Mouse (Mus musculus) E14TG2a.4 (cell line): ENCODE measurements around the gene Hdac1.

ENCODE experiments used
- H3K27me3 ChIP-seq: 2 replicates; pipeline ENCODE4 v1.6.1; 2014; ENCODE audit warnings: low read length, control low read depth; ENCODE audit not compliant: insufficient read depth
- H3K36me3 ChIP-seq: 2 replicates; pipeline ENCODE4 v1.6.1; 2014; ENCODE audit warnings: low read length, control low read depth; ENCODE audit not compliant: insufficient read depth
- H3K4me1 ChIP-seq: replicated peaks from 2 replicates; pipeline ENCODE4 v1.6.1; 2014; ENCODE audit warnings: low read depth, low read length, control low read depth
- H3K4me3 ChIP-seq: replicated peaks from 2 replicates; pipeline ENCODE4 v1.5.1; 2014; ENCODE audit warnings: mild to moderate bottlenecking, low read length
- H3K9me3 ChIP-seq: 2 replicates; pipeline ENCODE4 v1.6.1; 2014; ENCODE audit warnings: low read length, control low read depth
- CTCF ChIP-seq: conservative IDR thresholded peaks from 2 replicates; pipeline ENCODE4 v1.5.1; 2014; ENCODE audit warnings: low read length
- NANOG ChIP-seq: IDR thresholded peaks from 2 replicates; pipeline ENCODE4 v1.6.1; 2014; ENCODE audit warnings: borderline replicate concordance, low read length, mixed read lengths
- POU5F1 ChIP-seq: IDR thresholded peaks from 2 replicates; pipeline ENCODE4 v1.6.1; 2014; ENCODE audit warnings: low read length, borderline replicate concordance

The Hdac1 gene

GRCm38 (mm10) chr4:129542592-129543141 lies at the start of gene Hdac1:
TSS of gene Hdac1 (minus strand) at chr4:129542713.
- peaks cover 59% of the 10 kb centered on the region for H3K4me1 ChIP-seq
- TF ChIP-seq NANOG (no peak), POU5F1 (no peak), CTCF (no peak)
- H3K27me3 ChIP-seq, result no peaks in the 10 kb centered on the region
- peaks cover 33% of the 10 kb centered on the region for H3K36me3 ChIP-seq
- H3K9me3 ChIP-seq, result no peaks in the 10 kb centered on the region
- H3K4me3 ChIP-seq, result peak within 1 kb of the TSS; percentile 95

GRCm38 (mm10) chr4:129588865-129589264 lies 46.4 kb upstream of the Hdac1 start:
- TF ChIP-seq NANOG (no peak), CTCF (no peak), POU5F1 (no peak)
- peaks cover 20% of the 10 kb centered on the region for H3K4me1 ChIP-seq
- no peaks in the 10 kb centered on the region for H3K9me3 ChIP-seq
- peaks cover 40% of the 10 kb centered on the region for H3K36me3 ChIP-seq
- no peak overlapping the region for H3K4me3 ChIP-seq
- H3K27me3 ChIP-seq, result no peaks in the 10 kb centered on the region

GRCm38 (mm10) chr4:129586943-129587342 lies 44.4 kb upstream of the Hdac1 start:
- Histone ChIP-seq H3K4me3 (no peak overlapping the region), H3K27me3 (no peaks in the 10 kb centered on the region), H3K36me3 (peaks cover 20% of the 10 kb centered on the region), H3K9me3 (no peaks in the 10 kb centered on the region), H3K4me1 (peaks cover 20% of the 10 kb centered on the region)
- TF ChIP-seq CTCF (no peak), NANOG (no peak), POU5F1 (no peak)

GRCm38 (mm10) chr4:129585773-129586172 lies 43.3 kb upstream of the Hdac1 start:
- Histone ChIP-seq H3K4me1 (peaks cover 22% of the 10 kb centered on the region), H3K27me3 (no peaks in the 10 kb centered on the region), H3K4me3 (no peak overlapping the region), H3K9me3 (no peaks in the 10 kb centered on the region), H3K36me3 (peaks cover 9% of the 10 kb centered on the region)
- TF ChIP-seq NANOG (no peak), CTCF (no peak), POU5F1 (no peak)

GRCm38 (mm10) chr4:129584884-129585608 lies 42.5 kb upstream of the Hdac1 start:
- no peaks in the 10 kb centered on the region for H3K27me3 ChIP-seq
- H3K36me3 ChIP-seq, result peaks cover 1% of the 10 kb centered on the region; the same call in 1 of the 2 replicates
- H3K4me1 ChIP-seq, result peaks cover 26% of the 10 kb centered on the region
- H3K4me3 ChIP-seq, result peak overlapping the region; percentile 62
- TF ChIP-seq CTCF (peak; percentile 44), NANOG (no peak)
- no peaks in the 10 kb centered on the region for H3K9me3 ChIP-seq

- Histone ChIP-seq H3K27me3 (no peaks in the 10 kb centered on the region), H3K36me3 (no peaks in the 10 kb centered on the region), H3K9me3 (no peaks in the 10 kb centered on the region), H3K4me1 (peaks cover 30% of the 10 kb centered on the region), H3K4me3 (peak overlapping the region; percentile 62)
- TF ChIP-seq POU5F1 (no peak), NANOG (no peak)
These were observed 41.9 kb upstream of the Hdac1 start for GRCm38 (mm10) chr4:129584370-129584769.

GRCm38 (mm10) chr4:129582251-129582650 lies 39.7 kb upstream of the Hdac1 start:
- no peaks in the 10 kb centered on the region for H3K36me3 ChIP-seq
- no peaks in the 10 kb centered on the region for H3K27me3 ChIP-seq
- no peak overlapping the region for H3K4me3 ChIP-seq
- H3K4me1 ChIP-seq, result peaks cover 38% of the 10 kb centered on the region
- no peak for TF ChIP-seq NANOG
- peak; percentile 33 for TF ChIP-seq CTCF
- no peaks in the 10 kb centered on the region for H3K9me3 ChIP-seq

GRCm38 (mm10) chr4:129580347-129580746 lies 37.8 kb upstream of the Hdac1 start:
- TF ChIP-seq POU5F1 (no peak), CTCF (no peak), NANOG (no peak)
- Histone ChIP-seq H3K4me3 (no peak overlapping the region), H3K4me1 (peaks cover 49% of the 10 kb centered on the region), H3K36me3 (no peaks in the 10 kb centered on the region), H3K27me3 (0 out of 2 replicates have a peak, but pooled peaks cover 2% of the 10 kb centered on the region), H3K9me3 (no peaks in the 10 kb centered on the region)
